Mouse (Mus musculus) cerebellum, adult 18-20 months (tissue): ENCODE results near the gene Hspb11.

Experiments used
- DNase-seq, 2 experiments: peaks; one replicate each; pipeline ENCODE4 v3.0.0; 2021

Hspb11 gene

GRCm38 (mm10) chr4:107318646-107319045 is 65.3 kb downstream of the Hspb11 start:
- DNase-seq: no peak

- no peak for DNase-seq
Observed at GRCm38 (mm10) chr4:107321041-107321440, 67.6 kb downstream of the Hspb11 start.

GRCm38 (mm10) chr4:107323113-107323512 is 69.7 kb downstream of the Hspb11 start:
- no peak for DNase-seq

DNA sequence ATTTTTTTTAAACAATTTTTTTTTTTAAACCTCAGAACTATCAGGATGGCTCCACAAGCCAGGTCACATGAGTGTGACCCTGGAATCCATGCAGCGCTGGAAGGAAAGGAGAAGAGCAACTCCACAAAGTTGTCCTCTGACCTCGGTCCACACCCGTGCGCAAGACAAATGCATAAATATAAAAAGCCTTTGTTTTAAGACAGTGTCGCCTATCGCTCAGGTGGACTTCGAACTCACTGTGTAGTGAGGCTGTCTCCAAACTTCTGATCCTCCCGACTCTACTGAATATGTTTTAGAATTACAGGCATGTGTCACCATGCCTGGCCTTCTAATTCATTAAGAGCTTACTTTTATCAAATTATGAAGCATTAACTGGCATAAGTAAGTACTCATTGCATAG is 75.1 kb downstream of the Hspb11 start:
- DNase-seq: no peak
